Mouse (Mus musculus): Measurements from ENCODE around the gene Egflam. TPM values are rescaled to one million over a fixed set of nuclear protein-coding genes. Genes with fewer than 3 reads are reported as not detected.

Gene Egflam
- total RNA-seq, 2 experiments from 2014 or later = 5.3 to 9.4 TPM

GRCm38 (mm10) chr15:7217273-7217598 lies 181.0 kb downstream of the Egflam start:
- no peak for DNase-seq

GRCm38 (mm10) chr15:7216581-7217272 lies 181.5 kb downstream of the Egflam start:
- DNase-seq = peak in 1 of 2 experiments; percentile 55

GRCm38 (mm10) chr15:7215845-7216244 lies 182.3 kb downstream of the Egflam start:
- DNase-seq = no peak

- DNase-seq = peak; percentile 68 to 75
Observed at GRCm38 (mm10) chr15:7213683-7214082, 184.5 kb downstream of the Egflam start.

- DNase-seq = peak in 1 of 2 experiments; percentile 15
Observed at GRCm38 (mm10) chr15:7208180-7208579, 190.0 kb downstream of the Egflam start.

- no peak for DNase-seq
Observed at GRCm38 (mm10) chr15:7207292-7207691, 190.9 kb downstream of the Egflam start.

- DNase-seq = peak in 1 of 2 experiments; percentile 31
Observed at GRCm38 (mm10) chr15:7206110-7206509, 192.1 kb downstream of the Egflam start.

GRCm38 (mm10) chr15:7204917-7205316 lies 193.3 kb downstream of the Egflam start:
- no peak for DNase-seq

GRCm38 (mm10) chr15:7203606-7204330 lies 194.4 kb downstream of the Egflam start:
- DNase-seq = peak; percentile 78 to 84

GRCm38 (mm10) chr15:7202981-7203380 lies 195.2 kb downstream of the Egflam start:
- no peak for DNase-seq

- peak in 1 of 2 experiments; percentile 35 for DNase-seq
Observed at GRCm38 (mm10) chr15:7201421-7202380, 196.5 kb downstream of the Egflam start.

GRCm38 (mm10) chr15:7200286-7200685 lies 197.9 kb downstream of the Egflam start:
- DNase-seq = no peak

- DNase-seq = no peak
Observed at GRCm38 (mm10) chr15:7198816-7199215, 199.4 kb downstream of the Egflam start.

GRCm38 (mm10) chr15:7197652-7198445 lies 200.3 kb downstream of the Egflam start:
- no peak for DNase-seq

- no peak for DNase-seq
Observed at GRCm38 (mm10) chr15:7194748-7195221, 203.4 kb downstream of the Egflam start.

- no peak for DNase-seq
Observed at GRCm38 (mm10) chr15:7194147-7194720, 204.0 kb downstream of the Egflam start.

- no peak for DNase-seq
Observed at GRCm38 (mm10) chr15:7192582-7192981, 205.6 kb downstream of the Egflam start.

- DNase-seq = no peak
Observed at GRCm38 (mm10) chr15:7191074-7191473, 207.1 kb downstream of the Egflam start.

- peak; percentile 63 to 80 for DNase-seq
Observed at GRCm38 (mm10) chr15:7189678-7190454, 208.3 kb downstream of the Egflam start.

GRCm38 (mm10) chr15:7187682-7188081 lies 210.5 kb downstream of the Egflam start:
- DNase-seq = no peak

All from heart, adult 18-20 months (tissue).